Mouse (Mus musculus) cerebellum, postnatal 10 days (tissue): Measurements from ENCODE around the gene Faim.

ENCODE experiments used
- DNase-seq, 2 experiments: peaks; one replicate each; pipeline ENCODE4 v3.0.0; 2021; ENCODE audit warnings: mixed read lengths in 2 of 2

The Faim gene

GRCm38 (mm10) chr9:98985800-98986475, at the start of gene Faim:
Gene Faim (plus strand): TSS chr9:98986373.
- DNase-seq = peak; percentile 100

DNA sequence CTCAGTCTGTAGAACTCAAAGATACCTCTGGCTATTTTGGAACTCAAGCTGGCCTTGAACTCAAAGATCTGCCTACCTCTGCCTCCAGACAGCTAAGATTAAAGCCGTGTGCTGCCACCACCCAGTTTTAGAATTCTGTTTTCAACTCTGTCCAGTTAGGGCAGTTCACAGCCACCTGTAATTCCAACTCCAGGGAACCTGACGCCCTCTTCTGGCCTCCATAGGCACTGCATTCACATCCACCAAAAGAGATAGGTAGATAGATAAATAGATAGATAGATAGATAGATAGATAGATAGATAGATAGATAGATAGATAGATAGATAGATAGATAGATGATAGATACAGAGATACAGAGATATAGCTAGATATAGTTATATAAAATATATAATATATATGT, 46.9 kb upstream of the Faim start:
- peak; percentile 52 to 61 for DNase-seq

DNA sequence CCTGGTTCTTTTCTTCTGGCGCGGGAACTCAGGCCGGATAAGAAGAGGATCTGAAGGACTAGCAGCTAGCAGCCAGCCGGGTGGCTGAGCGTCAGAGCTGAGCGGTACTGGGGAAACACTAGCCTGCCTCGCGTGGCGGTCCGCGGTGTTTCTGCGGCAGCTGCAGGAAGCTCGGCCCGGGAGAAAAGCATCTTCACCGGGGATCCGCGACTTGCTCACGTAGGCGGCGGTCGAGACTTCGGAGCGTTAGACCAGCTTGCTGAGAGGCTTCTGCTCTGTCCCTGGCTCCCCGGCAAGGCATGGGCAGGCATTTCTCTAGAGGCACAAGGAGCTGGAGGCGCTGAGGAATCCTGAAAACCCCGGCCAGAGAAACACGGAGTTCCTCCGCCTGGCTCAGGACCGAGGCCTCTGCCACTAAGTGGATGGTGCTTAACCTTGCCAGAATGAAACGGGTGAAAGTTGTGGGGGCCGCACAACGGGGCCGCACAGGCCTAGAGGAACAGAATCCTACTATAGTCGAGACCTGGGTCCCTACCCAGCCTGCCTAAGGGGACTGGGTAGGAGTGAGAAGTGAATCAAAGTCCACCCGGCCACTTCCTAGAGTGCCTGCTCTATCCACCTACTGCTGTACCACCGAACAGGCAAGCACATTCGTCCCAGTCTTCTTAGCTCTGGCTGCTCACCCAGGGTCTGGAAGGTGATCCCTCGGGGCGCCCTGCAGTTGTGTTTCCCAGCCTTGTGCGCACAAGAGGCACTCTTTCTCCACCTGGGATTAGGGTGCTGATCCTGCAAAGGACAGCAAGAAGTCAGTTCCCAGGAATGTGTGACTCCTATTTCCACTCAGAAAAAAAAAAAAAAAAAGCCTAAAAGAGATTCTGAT, 33.8 kb upstream of the Faim start:
- peak; percentile 36 to 49 for DNase-seq

- DNase-seq = no peak
Observed at GRCm38 (mm10) chr9:98953291-98953690, 32.9 kb upstream of the Faim start.

- no peak for DNase-seq
Observed at GRCm38 (mm10) chr9:98953830-98954229, 32.3 kb upstream of the Faim start.

DNA sequence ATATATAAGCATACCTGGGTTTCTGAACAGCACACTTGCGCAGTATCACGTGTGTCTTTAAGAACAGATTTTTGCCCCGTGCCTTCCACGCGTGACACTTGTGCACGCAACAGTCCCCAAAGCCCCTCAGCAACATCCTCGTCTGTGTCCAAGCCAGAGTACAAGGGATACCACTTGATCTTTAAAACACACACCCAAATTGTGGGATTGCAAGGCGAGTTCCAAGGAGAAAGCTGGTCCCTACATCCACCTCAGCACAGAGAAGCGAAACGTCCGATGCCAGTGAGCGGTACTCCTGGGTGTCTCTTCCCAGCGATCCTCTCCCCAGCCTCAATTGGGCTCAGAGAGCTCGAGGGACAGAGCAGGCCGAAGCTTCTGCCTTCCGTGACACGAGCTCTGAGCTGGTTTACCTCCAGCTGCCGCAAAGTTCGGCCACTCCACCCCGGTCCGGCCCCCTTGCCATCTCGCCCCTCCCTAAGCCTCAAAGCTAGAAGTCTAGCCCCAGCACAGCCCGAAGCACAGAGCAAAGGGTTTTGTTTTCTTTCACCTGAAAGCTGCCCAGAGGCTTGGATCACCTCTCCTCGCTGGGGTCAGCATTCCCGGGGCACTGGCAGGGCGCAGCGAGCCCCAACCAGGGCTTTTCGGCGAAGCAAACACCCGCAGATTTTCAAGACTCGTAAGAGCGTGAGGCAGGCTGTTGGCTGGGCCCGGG, 31.6 kb upstream of the Faim start:
- DNase-seq = peak in 1 of 2 experiments; percentile 33

- DNase-seq = peak; percentile 51 to 54
Observed at GRCm38 (mm10) chr9:98955103-98955715, 31.0 kb upstream of the Faim start, which contains the start of gene Foxl2. Gene Foxl2 (plus strand): TSS chr9:98955288.

DNA sequence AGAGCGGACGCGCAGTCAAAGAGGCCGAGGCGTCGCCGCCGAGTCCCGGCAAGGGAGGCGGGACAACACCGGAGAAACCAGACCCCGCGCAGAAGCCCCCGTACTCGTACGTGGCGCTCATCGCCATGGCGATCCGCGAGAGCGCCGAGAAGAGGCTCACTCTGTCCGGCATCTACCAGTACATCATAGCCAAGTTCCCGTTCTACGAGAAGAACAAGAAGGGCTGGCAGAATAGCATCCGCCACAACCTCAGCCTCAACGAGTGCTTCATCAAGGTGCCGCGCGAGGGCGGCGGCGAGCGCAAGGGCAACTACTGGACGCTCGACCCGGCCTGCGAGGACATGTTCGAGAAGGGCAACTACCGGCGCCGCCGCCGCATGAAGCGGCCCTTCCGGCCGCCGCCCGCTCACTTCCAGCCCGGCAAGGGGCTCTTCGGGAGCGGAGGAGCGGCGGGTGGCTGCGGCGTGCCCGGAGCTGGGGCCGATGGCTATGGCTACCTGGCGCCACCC, 30.4 kb upstream of the Faim start:
- peak; percentile 25 to 49 for DNase-seq

GRCm38 (mm10) chr9:98956591-98957381, 29.4 kb upstream of the Faim start:
- peak; percentile 50 to 57 for DNase-seq

- peak; percentile 31 to 52 for DNase-seq
Observed at GRCm38 (mm10) chr9:98957751-98958351, 28.3 kb upstream of the Faim start.

GRCm38 (mm10) chr9:98958628-98959027, 27.5 kb upstream of the Faim start:
- no peak for DNase-seq

DNA sequence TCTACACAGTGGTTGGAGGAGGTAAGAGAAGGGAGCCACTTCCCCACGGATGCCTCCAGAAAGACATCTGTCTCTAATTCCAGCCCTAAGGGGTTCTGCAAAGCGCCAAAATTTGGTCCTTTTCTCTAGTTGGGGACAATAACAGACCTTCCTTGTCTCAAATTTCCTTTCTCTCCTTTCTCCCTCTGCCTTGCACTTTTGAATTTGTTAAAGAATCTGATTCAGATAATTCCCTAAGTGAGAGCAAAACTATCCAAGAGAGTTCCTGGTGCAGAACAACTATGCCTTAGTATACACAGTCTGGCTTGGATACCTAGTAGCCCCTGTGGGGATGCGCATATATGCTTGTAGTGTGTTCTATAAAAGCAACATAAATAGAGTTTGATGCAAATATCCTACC, 26.3 kb upstream of the Faim start:
- no peak for DNase-seq

DNA sequence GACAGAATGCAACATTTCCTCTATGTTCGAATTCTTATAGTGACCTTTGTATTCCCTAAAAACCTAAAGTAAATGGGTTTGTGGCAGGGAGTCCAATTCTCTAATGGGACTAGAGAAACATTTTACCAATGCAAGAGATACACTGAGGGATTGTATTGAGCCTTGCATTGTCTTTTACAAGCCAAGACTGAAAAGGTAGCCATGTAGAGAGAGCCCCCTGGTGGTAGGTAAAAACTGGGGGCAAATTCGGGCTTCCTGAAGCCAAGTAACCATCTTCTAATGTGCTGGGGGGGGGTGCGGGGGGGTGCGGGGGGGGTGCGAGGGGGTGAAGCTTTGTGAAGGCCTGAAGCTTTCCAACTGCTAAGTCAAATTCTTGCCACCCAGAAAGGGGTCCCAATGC, 25.8 kb upstream of the Faim start:
- DNase-seq = no peak

- DNase-seq = no peak
Observed at GRCm38 (mm10) chr9:98961591-98962477, 24.3 kb upstream of the Faim start.

- no peak for DNase-seq
Observed at GRCm38 (mm10) chr9:98962478-98963142, 23.6 kb upstream of the Faim start.

DNA sequence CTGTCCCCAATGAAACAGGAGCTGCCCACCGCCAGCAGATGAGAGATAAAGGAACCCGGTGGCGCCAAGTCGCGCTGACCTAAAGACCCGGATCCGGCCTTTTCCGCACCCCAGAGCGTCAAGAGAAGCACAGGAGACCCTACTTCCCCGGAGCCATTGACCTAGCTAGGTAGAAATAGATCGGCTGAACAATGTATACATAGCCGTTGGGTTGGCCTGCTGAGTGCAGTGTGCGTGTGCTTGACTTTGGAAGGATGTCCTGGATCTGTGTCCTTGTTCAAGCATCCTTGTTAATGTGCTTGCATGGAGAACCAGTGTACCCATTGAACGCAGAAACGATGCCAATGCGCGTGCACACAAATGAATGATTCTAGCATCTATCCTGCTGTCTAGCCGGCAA, 22.5 kb upstream of the Faim start:
- no peak for DNase-seq

DNA sequence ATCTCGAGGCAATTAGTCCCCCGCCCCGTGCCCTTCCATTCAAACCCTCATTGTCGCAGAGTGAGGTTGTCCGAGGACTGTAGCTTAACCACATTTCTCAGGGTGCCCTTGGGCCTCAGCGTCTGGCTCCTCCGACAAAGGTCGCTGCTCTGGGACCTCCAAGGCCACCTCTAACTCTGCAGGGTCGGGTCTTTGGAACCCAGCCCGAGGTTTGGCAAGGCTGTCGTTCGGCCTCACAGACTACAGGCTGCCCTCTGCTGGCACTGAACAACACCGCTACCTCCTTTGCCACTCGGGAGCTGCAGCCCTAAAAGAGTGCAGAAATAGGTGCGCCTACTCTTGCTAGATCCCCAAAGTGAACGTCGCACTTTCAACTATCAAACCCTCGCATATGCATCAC, 21.1 kb upstream of the Faim start:
- DNase-seq = peak; percentile 84 to 85

GRCm38 (mm10) chr9:98973101-98973521, 13.1 kb upstream of the Faim start:
- DNase-seq = peak in 1 of 2 experiments; percentile 33

GRCm38 (mm10) chr9:98973561-98973960, 12.6 kb upstream of the Faim start:
- DNase-seq = no peak

DNA sequence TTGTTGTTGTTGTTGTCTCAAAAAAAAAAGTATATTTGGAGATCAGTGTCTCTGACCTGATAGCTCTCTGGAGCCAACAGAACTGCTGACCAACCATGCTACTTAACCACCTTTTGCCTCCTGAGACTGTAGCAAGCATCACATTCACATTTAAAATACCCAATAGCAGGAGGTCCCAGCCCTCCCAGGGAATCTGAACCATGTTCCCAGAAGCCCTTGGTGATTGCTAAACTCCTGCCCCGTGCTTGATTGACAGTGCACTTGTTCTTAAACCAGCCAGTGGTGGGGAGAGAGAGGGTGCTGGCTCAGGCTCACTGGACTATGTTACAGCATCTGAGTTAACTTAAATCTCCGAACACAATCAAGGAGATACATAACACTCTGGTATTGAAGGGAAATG, 11.3 kb upstream of the Faim start:
- DNase-seq = no peak
